Mouse (Mus musculus) embryonic stem cell, embryonic (primary cell): Measurements from ENCODE around the gene Tmcc1.

Source experiments
- CTCF ChIA-PET, 4 experiments: fragments of 300-600 bp in 2 of 4; fragments of 350-600 bp in 2 of 4; sonication (Branson Sonifier 250); formaldehyde crosslinking; loops; one replicate each; lab custom pipeline; 2022; ENCODE audit warnings: inconsistent platforms in 2 of 4; lab: Charles Lee
- POLR2A ChIA-PET, 4 experiments: fragments of 300-600 bp in 2 of 4; fragments of 350-600 bp in 2 of 4; sonication (Branson Sonifier 250); formaldehyde crosslinking; loops; one replicate each; lab custom pipeline; 2022; ENCODE audit warnings: antibody characterized with exemption in 4 of 4, inconsistent platforms in 1 of 4; lab: Charles Lee

Gene Tmcc1

GRCm38 (mm10) chr6:116010541-116010940 lies 182.7 kb downstream of the Tmcc1 start:
- ChIA-PET CTCF (interaction anchor here in 2 of 4 experiments (0.7 to 1.0 kb wide), 2 partner anchors 26 to 833 kb away, joined by 3 to 6 read pairs; no protein-coding TSS in a partner anchor), POLR2A (interaction anchor here in 1 of 4 experiments (0.7 kb wide), 1 partner anchor 182 kb away, joined by 3 read pairs; no protein-coding TSS in a partner anchor)

GRCm38 (mm10) chr6:116009426-116009825 lies 183.9 kb downstream of the Tmcc1 start:
- POLR2A ChIA-PET, result no interaction called here

GRCm38 (mm10) chr6:116007561-116008173 lies 185.6 kb downstream of the Tmcc1 start:
- POLR2A ChIA-PET, result interaction anchor here in 1 of 4 experiments (0.8 kb wide), 1 partner anchor 12 kb away, joined by 3 read pairs; the partner anchor contains the start of gene Plxnd1
- CTCF ChIA-PET, result interaction anchor here (0.6 to 1.1 kb wide), 6 partner anchors 13 to 645 kb away, joined by 3 to 6 read pairs (median 4); partner anchors contain the start of genes Cand2 (in 1 of the 4) and Plxnd1 (in 1 of the 4)

More at GRCm38 (mm10) chr6:116009426-116009825, 183.9 kb downstream of the Tmcc1 start:
- CTCF ChIA-PET, result interaction anchor here in 3 of 4 experiments (0.6 to 2.0 kb wide), 5 partner anchors 35 to 409 kb away, joined by 3 to 7 read pairs (median 4); no protein-coding TSS in a partner anchor

- CTCF ChIA-PET, result interaction anchor here in 2 of 4 experiments (0.5 to 1.5 kb wide), 5 partner anchors 12 to 779 kb away, joined by 3 to 5 read pairs (median 4); partner anchors contain the start of gene Plxnd1 (in 1 of the 2)
- POLR2A ChIA-PET, result interaction anchor here in 2 of 4 experiments (0.8 to 1.5 kb wide), 3 partner anchors 9 to 118 kb away, joined by 3 to 5 read pairs (median 3); partner anchors contain the start of gene Plxnd1 (in 1 of the 2)
These were observed 186.6 kb downstream of the Tmcc1 start for GRCm38 (mm10) chr6:116006731-116007130.

- CTCF ChIA-PET, result interaction anchor here in 2 of 4 experiments (1.1 to 2.2 kb wide), 5 partner anchors 42 to 152 kb away, joined by 3 to 7 read pairs (median 3); partner anchors contain the start of genes Ift122 (in 1 of the 2) and Mbd4 (in 1 of the 2)
- POLR2A ChIA-PET, result interaction anchor here in 2 of 4 experiments (0.6 to 1.5 kb wide), 5 partner anchors 8 to 117 kb away, joined by 3 to 5 read pairs (median 3); no protein-coding TSS in a partner anchor
These were observed 187.4 kb downstream of the Tmcc1 start for GRCm38 (mm10) chr6:116005959-116006288.

GRCm38 (mm10) chr6:116005275-116005958 lies 187.9 kb downstream of the Tmcc1 start:
- CTCF ChIA-PET, result interaction anchor here in 3 of 4 experiments (0.6 to 2.2 kb wide), 7 partner anchors 19 to 152 kb away, joined by 3 to 7 read pairs (median 3); partner anchors contain the start of genes Ift122 (in 1 of the 3) and Mbd4 (in 1 of the 3)
- POLR2A ChIA-PET, result interaction anchor here in 3 of 4 experiments (0.6 to 1.5 kb wide), 6 partner anchors 8 to 329 kb away, joined by 3 to 5 read pairs (median 3); partner anchors contain the start of gene Raf1 (in 1 of the 3)

- CTCF ChIA-PET, result interaction anchor here in 2 of 4 experiments (0.6 to 2.2 kb wide), 2 partner anchors 18 to 116 kb away, joined by 4 to 7 read pairs; no protein-coding TSS in a partner anchor
- POLR2A ChIA-PET, result interaction anchor here in 2 of 4 experiments (0.6 to 1.5 kb wide), 3 partner anchors 9 to 329 kb away, joined by 3 to 4 read pairs (median 3); partner anchors contain the start of gene Raf1 (in 1 of the 2)
These were observed 188.6 kb downstream of the Tmcc1 start for GRCm38 (mm10) chr6:116004716-116005115.

- CTCF ChIA-PET, result interaction anchor here in 1 of 4 experiments (0.5 to 2.2 kb wide), 2 partner anchors 116 to 1825 kb away, joined by 3 to 7 read pairs; no protein-coding TSS in a partner anchor
These were observed 189.2 kb downstream of the Tmcc1 start for GRCm38 (mm10) chr6:116004069-116004468.

GRCm38 (mm10) chr6:116003516-116003915 lies 189.8 kb downstream of the Tmcc1 start:
- ChIA-PET POLR2A (interaction anchor here in 1 of 4 experiments (0.6 kb wide), 2 partner anchors 9 to 16 kb away, joined by 3 to 12 read pairs; partner anchors contain the start of gene Plxnd1), CTCF (no interaction called here)

More at GRCm38 (mm10) chr6:116004069-116004468, 189.2 kb downstream of the Tmcc1 start:
- POLR2A ChIA-PET, result interaction anchor here in 2 of 4 experiments (0.6 kb wide), 3 partner anchors 8 to 17 kb away, joined by 3 to 12 read pairs (median 3); partner anchors contain the start of gene Plxnd1 (in 1 of the 2)

GRCm38 (mm10) chr6:116002311-116003104 lies 190.8 kb downstream of the Tmcc1 start:
- ChIA-PET POLR2A (interaction anchor here in 2 of 4 experiments (0.6 kb wide), 3 partner anchors 47 to 166 kb away, joined by 3 to 5 read pairs (median 3); partner anchors contain the start of gene Efcab12 (in 1 of the 2)), CTCF (interaction anchor here in 1 of 4 experiments (0.5 kb wide), 1 partner anchor 46 kb away, joined by 3 read pairs; no protein-coding TSS in a partner anchor)

- CTCF ChIA-PET, result no interaction called here
These were observed 192.4 kb downstream of the Tmcc1 start for GRCm38 (mm10) chr6:116000851-116001250.

GRCm38 (mm10) chr6:115999227-115999626 lies 194.1 kb downstream of the Tmcc1 start:
- CTCF ChIA-PET, result interaction anchor here in 1 of 4 experiments (0.6 kb wide), 1 partner anchor 167 kb away, joined by 4 read pairs; no protein-coding TSS in a partner anchor
- POLR2A ChIA-PET, result interaction anchor here in 3 of 4 experiments (0.6 to 1.3 kb wide), 3 partner anchors 146 to 736 kb away, joined by 3 read pairs; partner anchors contain the start of genes Ift122 (in 1 of the 3) and Mbd4 (in 1 of the 3)

More at GRCm38 (mm10) chr6:116000851-116001250, 192.4 kb downstream of the Tmcc1 start:
- POLR2A ChIA-PET, result interaction anchor here in 1 of 4 experiments (0.6 kb wide), 1 partner anchor 13 kb away, joined by 4 read pairs; no protein-coding TSS in a partner anchor

- ChIA-PET CTCF (interaction anchor here in 1 of 4 experiments (0.7 kb wide), 1 partner anchor 98 kb away, joined by 3 read pairs; no protein-coding TSS in a partner anchor), POLR2A (no interaction called here)
These were observed 194.5 kb downstream of the Tmcc1 start for GRCm38 (mm10) chr6:115998758-115999157.

GRCm38 (mm10) chr6:115997726-115998311 lies 195.5 kb downstream of the Tmcc1 start:
- ChIA-PET CTCF (interaction anchor here in 1 of 4 experiments (0.5 to 0.7 kb wide), 2 partner anchors 97 to 423 kb away, joined by 3 to 7 read pairs; no protein-coding TSS in a partner anchor), POLR2A (interaction anchor here in 2 of 4 experiments (0.7 to 1.7 kb wide), 4 partner anchors 9 to 120 kb away, joined by 3 to 8 read pairs (median 4); no protein-coding TSS in a partner anchor)

- ChIA-PET POLR2A (interaction anchor here in 1 of 4 experiments (0.6 to 0.7 kb wide), 2 partner anchors 8 to 269 kb away, joined by 3 read pairs; no protein-coding TSS in a partner anchor), CTCF (interaction anchor here in 1 of 4 experiments (0.7 kb wide), 1 partner anchor 13 kb away, joined by 3 read pairs; no protein-coding TSS in a partner anchor)
These were observed 197.0 kb downstream of the Tmcc1 start for GRCm38 (mm10) chr6:115996171-115996851.
